Mouse (Mus musculus): Measurements from ENCODE around the gene Stx8. TPM values are rescaled to one million over a fixed set of nuclear protein-coding genes. Genes with fewer than 3 reads are reported as not detected.

The Stx8 gene
- total RNA-seq (2021), result 10 to 100 TPM; 24.6 to 27.5 TPM
- long read RNA-seq, experiment 1, full-length matches to known transcripts, result 16 of 17 reads
- long read RNA-seq, experiment 1, partial matches to known transcripts, result 0 of 17 reads
- long read RNA-seq, experiment 1, other reads (novel, unspliced or antisense), result 1 of 17 reads
- long read RNA-seq, experiment 2, full-length matches to known transcripts, result 13 of 15 reads
- long read RNA-seq, experiment 2, partial matches to known transcripts, result 1 of 15 reads
- long read RNA-seq, experiment 2, other reads (novel, unspliced or antisense), result 1 of 15 reads

DNA sequence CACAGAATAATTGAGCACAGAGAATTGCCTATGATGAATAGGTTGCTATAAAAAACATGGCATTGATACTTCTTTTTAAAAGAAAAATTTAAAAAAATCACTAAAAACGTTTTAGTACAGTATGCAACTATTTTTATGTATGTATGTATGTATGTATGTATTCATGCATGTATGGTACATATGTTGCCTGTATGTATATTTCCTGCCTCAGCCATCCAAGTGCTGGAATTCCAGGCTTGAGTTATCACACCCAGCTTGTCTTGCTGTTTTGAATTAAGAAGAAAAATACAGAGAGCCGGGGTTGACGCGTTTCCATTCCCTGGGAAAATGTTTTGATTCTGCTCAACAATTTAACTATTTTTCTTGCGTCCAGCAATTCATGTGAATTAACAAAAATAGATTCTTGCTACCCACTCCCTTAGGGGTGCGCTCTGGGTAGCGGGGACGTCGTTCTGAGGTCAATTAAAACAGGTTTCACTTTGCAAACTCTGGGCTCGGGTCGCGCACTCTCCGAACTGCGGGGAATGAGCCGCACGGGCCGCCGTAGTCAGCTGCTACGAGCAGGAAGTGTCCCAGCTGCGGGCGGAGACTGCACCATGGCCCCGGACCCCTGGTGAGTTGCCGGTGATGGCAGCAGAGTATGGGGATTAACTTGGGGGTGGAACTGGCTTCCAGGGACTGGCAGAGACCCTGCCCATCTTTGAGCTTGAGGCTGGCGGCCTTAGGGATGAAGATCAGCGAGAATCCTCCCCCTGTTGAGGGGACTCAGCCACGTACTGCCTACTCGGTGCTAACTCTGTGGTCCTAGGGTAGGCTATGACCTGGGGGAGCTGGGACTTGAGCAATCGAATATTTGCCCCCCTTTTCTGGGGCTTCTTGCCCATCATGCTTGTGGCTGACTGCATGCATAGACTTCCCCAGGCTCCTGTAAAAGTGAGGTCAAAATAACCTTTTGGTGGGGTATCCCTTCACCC, at the start of gene Stx8:
Gene Stx8 (plus strand): TSS at position 289 of the 974 bp plus-strand sequence.
- peak; percentile 99 for DNase-seq

DNA sequence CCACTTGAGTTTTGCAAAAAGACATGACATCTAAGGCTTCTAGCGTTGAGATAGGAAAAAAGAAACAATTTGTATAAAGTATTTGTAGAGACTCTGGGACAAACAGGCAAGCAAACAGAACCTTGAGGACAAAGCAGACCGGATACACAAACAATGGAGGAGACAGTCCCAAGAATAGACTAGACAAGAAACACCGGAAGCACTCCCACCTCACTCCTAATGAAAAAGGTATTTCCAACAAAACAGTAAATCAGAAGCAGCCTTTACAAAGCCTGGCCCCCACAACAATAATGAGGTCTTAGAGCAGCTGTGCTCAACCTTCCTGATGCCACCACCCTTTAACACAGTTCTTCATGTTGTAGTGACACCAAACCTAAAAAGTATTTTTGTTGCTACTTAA, 48.9 kb upstream of the Stx8 start:
- DNase-seq, result no peak

DNA sequence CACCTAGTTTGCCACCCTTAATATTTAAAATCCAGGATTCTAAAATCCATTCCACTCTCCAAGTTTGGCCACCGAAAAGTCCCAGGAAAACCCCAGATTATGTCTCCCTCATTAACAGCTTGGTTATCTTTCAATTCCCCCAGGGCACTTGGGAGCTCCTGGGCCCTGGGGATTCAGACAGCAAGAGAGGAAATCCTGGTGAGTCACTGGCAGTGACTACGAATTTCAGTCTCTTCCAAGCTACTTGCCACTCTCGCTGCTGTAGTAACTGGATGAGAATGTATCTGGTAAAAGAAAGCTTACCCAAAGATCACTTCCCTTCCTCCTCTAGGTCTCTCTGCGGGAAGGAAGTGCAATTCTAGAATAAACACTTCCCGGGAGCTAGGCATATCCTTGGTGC, 46.4 kb upstream of the Stx8 start:
- DNase-seq, result no peak

DNA sequence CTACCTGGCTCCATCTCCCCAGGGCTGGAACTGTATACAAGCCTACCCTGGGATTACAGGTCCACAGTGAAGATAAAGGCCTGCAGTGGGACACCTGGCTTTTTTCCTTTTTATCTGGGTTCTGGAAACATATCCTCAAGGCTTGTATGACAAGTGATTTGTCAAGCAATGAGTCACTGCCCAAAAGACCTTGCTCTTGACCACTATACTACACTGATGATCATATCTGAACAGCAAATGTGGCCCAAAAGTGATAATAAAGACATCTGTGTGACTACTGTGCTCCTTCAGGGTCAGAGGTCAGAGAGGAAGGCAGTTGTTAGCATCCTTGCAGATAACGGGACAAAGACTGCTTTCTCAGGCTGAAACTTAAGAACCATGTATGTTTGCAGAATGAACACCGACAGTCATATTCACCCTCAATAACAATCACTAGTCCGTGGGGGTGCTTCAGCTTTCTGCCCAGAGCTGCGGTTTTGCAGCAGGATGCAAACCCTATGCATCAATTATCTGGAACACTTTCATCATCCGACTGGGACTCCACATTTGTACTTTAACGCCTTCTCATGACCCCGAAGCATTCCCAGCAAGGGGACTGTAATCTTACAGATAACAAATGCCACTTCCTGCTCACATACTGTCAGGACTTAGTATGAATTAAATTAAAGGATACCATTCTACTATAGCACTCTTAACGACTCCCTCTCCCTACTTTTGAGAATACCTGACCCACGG, 45.6 kb upstream of the Stx8 start:
- DNase-seq, result no peak

DNA sequence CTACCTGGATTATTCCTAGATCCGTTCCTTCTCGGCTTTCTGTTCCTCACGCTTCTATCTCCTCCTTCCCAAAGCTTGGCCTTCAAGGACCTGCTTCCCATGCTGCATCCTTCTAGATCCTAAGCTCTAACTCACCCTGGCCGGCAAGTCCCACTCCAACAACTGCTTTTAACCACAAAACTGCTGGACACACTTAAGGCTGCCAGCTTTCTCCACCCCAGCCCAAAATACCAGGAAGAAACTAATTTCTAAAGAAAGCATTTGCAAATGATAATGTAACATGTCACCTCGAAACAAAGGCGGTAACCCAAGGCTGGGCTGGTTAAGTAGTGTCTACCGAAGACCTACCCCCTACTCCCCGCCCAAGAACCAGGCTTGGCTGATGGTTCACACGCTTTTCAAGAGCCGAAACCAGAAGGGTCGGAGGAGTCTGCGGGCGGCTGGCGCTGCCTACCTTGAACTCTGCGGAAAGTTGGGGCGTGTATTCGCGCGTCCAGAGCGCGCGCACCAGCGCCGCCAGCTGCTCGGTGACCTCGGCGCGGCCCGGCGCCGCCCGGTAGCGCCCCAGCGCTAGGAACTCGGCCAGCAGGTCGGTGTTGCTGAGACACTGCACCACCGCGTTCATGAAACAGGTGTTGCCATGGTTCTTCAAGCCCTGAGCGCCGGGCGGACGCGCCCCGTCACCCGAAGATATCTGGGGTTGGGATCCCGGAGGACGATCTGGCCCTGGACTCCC, 44.7 kb upstream of the Stx8 start:
- DNase-seq, result peak; percentile 45

DNA sequence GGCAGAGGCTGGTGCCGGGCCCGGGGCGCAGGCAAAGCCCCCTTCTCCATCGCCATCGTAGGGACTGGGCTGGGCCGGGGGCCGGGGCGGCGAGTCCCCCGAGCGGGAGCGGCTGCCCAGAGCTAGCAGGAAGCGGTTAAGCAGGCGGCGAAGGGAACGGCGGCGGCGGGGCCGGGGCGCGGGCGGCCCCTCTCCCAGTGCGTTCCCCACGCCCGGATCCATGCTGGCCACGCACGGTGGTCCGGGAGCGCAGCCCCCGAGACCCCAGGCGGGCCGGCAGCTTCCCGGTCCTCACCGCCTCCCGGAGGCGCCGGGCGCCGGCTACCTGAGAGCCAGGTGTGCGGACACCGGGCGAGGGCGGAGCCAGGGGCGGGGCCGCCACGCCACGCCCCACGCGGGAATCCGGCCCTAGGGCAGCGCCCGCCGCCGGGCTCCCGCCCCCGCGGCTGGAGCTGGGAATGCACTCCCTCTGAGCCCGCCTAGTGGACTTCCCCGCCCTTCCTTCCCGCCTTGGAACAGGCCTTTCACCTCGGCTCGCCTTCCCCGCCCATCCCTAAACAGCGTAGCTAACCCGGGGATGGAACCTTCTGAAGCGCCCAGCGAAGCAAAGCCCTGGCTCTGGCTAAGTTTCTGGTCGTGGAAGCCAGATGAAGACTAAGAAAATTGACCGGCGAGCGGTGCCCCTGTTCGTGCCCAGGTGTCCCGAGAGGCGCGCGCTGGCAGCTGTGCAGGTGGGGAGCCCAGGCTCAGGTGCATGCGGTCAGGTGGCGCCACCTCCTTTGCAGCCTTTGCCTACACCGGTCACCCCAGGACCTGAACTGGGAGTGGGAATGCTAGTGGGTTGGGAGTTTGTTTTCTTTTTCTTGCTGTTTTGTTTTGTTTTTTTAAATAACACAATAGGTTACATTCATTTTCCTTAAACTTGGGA, 43.9 kb upstream of the Stx8 start, which contains the start of gene Usp43:
Gene Usp43 (minus strand): TSS at position 327 of the 928 bp plus-strand sequence.
- peak; percentile 47 for DNase-seq

- peak; percentile 51 for DNase-seq
Measured at GRCm38 (mm10) chr11:67922755-67923125, 43.3 kb upstream of the Stx8 start.

GRCm38 (mm10) chr11:67923720-67924119, 42.3 kb upstream of the Stx8 start:
- DNase-seq, result no peak

DNA sequence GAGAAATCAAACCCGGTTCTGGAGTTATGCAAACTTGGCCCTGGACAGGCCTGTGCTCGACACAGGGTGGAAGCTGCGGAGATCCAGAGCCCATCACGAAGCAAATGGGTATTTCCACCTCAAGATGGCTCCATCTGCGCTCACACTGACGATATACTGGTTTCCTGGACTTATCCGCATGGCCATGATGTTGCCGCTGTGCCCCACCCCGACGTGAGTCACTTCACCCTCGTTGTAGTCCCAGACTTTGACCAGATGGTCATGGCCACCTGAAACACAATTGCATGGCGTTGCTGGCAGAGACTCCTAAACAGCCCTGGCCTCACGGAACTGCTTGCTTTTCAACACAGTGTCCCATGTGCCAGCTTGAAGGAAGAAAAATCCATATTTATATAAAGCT, 41.0 kb upstream of the Stx8 start:
- DNase-seq, result no peak

GRCm38 (mm10) chr11:67926348-67927055, 39.5 kb upstream of the Stx8 start:
- DNase-seq, result no peak

DNA sequence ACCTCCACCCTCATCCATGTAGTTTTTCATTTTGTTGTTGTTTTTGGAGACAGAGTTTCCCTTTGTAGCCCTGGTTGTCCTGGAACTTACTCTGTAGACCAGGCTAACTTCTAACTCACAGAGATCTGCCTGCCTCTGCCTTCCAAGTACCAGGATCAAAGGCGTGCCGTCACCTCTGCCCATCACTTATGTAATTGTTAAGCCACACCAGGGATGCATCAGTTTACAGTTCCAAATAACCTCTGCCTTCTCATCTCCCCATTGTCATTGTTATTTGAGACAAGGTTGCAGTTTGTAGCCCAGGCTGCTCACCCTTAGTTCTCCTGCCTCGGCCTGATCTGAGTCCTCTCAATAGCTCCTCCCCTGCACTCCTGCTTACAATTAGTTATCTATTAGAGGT, 33.8 kb upstream of the Stx8 start:
- no peak for DNase-seq

- no peak for DNase-seq
Measured at GRCm38 (mm10) chr11:67948229-67948628, 17.8 kb upstream of the Stx8 start.

GRCm38 (mm10) chr11:67949475-67949874, 16.5 kb upstream of the Stx8 start:
- DNase-seq, result no peak

DNA sequence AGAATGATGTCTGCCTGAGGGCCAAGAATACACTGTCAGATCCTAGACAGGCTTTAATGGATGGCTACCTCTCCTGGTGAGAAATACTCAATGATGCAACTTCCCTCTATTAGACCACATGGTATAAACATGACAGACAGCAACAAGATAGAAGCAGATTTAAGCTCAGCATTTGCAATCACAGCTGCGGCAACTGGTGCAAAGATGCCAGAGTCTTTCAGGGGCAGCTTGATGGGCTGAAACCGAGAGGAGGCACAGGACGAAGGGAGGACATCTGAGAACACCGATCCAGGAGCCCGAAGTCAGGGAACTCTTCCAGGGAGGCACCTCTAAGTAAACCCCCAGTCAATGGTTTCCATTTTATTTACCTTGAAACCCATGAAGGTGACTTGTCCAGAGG, 12.4 kb upstream of the Stx8 start:
- DNase-seq, result no peak

DNA sequence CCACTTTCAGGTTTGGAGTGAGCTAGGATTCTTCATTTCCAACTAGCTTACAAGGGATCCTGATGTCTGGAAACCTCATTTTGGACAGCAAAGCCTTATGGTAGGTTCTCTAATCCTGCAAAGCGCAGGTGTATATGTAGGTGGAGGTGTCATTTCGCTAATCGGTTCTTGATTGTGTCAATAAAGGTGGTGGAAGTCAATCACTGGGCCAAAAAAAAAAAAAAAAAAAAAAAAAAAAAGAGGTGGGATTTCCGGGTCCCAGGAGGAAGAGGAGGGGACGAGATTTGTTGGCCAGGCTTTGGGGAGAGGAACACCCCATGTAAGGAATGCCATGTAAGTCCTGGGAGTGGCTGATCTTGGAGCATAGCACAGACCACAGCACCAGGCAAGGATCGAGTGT, 11.6 kb upstream of the Stx8 start:
- no peak for DNase-seq

DNA sequence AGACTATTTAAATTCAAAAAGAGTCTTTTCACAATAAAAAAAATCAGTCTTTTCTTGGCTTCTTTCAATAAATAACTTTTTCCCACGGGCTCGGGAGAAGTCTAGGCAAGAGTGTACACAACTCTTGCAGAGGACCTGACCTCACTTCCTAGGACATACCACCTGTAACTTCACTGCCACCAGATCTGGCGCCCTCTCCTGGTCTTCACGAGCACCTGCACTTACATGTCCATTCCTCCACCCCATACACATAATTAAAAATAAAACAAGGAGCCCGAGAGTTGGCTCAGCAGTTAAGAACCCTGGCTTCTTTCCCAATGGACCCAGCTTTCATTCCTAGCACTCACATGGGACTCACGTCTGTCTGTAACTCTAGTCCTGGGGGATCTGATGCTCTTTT, 1.9 kb upstream of the Stx8 start:
- DNase-seq, result no peak

DNA sequence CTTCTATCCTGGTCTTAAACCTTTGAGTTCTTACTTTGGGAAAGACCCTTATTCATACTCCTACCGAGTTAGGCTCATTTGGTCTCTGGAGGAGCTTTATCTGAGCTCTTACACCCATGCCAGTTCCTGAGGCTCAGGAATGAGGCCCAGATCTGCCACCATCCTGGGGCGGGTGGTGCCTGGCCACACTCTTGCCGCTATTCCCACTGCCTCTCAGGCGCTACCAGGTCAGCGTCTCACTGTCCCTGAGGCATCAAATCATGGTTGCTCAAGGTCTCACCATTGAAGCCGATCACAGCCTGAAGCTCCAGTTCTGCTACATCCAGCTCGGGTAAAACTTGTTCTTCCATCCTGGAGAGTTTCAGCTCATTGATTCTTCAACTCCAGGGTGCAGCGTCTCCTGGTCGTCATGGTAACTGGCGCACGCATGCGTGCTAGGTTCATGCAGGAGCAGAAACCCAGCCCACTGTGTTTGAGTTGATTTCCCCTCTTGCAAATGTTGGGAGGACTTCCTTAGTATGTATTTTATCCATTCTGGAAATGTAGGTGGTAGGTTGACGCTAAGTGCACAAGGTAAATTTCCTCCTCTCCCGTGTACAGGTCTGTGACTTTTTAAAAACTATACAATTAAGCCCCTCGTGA, 630 bp upstream of the Stx8 start, which contains the start of gene Cfap52:
Gene Cfap52 (minus strand): TSS at position 410 of the 642 bp plus-strand sequence.
- DNase-seq, result peak; percentile 83

DNA sequence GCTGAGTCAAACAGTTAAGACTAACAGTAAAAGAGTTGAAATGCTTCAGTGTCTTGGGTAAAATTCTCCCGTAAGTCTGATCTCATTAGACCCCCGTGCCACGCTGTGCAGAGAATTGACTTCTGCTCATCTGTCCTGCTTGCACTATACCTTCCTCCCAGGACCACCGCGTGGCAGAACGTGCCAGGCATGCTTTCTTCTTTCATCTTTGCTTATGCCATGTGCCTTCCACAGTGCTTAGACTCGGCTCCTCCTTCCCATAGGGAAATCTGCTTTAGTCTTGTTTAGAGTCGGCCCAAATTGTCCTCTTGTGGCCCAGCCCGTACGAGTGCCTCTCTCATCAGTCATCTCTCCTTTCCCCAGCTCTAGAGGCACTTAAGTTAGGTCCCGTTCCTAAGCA, 1.8 kb downstream of the Stx8 start:
- no peak for DNase-seq

GRCm38 (mm10) chr11:67972606-67973005, 6.6 kb downstream of the Stx8 start:
- DNase-seq, result no peak

DNA sequence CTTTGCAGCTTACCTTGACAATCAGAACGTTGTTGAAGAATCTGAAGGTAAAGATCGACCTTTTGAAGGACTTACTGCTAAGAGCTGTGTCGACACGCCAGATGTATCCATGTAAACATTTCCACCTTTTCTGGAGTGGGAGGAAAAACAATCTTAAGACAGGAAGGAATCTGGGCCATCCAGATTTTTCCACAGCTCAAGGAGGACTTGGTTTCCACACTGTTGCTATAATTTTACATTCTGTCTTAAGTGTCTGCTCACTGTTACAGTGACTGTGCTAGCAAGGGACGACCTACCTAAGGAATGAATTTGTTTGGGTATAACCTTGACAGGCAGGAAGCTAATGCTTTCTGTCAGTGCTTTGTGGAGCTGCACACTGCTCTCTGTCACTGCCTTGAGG, 7.2 kb downstream of the Stx8 start:
- no peak for DNase-seq
